In genomic region chr1:43006051-43006514, GRCm38 (mm10) we compare ENCODE assay signal across 10 mouse cellular contexts. TPM values are rescaled to one million over a fixed set of nuclear protein-coding genes. Genes with fewer than 3 reads are reported as not detected.
DNase-seq lines count a peak whose midpoint lies in the region; ATAC-seq lines count a peak whose summit lies in the region.
"Had no signal": no experiment of that assay in that cellular context is flagged by ENCODE, and none has a peak within 500 bp of the region (broad histone marks: within the 10 kb centered on the region; RNA-seq: fewer than 3 reads in every experiment).

No protein-coding gene starts in this region.

- no peak overlapping the region for H3K4me3 ChIP-seq in kidney, embryonic 14.5 days (ENCODE audit: low read length)
- peak overlapping the region; percentile 13; the same call in 1 of the 2 replicates for H3K4me3 ChIP-seq in forebrain, embryonic 11.5 days (ENCODE audit: low read depth, low read length)
- H3K4me3 ChIP-seq in neural tube, embryonic 14.5 days (ENCODE audit: low read depth, low read length) = no peak overlapping the region

- DNase-seq in kidney, postnatal 14 days = no peak
- DNase-seq in forebrain, embryonic 11.5 days (ENCODE audit: low spot score) = peak; percentile 67
- peak; percentile 22 for DNase-seq in layer of hippocampus, adult 9-11 months
- DNase-seq in thymus, postnatal 0 days (ENCODE audit: low spot score) = no peak
- no peak for DNase-seq in spleen, postnatal 4 days (ENCODE audit: low spot score in 2 of 2)
- DNase-seq: cerebellum, adult 9-10 months had no signal

- no peak overlapping the region for H3K27ac ChIP-seq in kidney, embryonic 14.5 days (ENCODE audit: low read depth, low read length)
- peak overlapping the region; percentile 63; the same call in 1 of the 2 replicates for H3K27ac ChIP-seq in forebrain, embryonic 11.5 days (ENCODE audit: low read depth, low read length)
- H3K27ac ChIP-seq in neural tube, embryonic 14.5 days (ENCODE audit: low read depth, low read length) = no peak overlapping the region

- peak; percentile 35; the same call in 1 of the 2 replicates for ATAC-seq in kidney, embryonic 14.5 days (ENCODE audit: low FRiP score, low TSS enrichment)
- peak; percentile 94 for ATAC-seq in forebrain, embryonic 11.5 days (replicated peaks; ENCODE audit: low FRiP score)
- peak; percentile 94 for ATAC-seq in neural tube, embryonic 14.5 days (ENCODE audit: low read depth)
- ATAC-seq in monocyte, adult 5-6 weeks (replicated peaks; ENCODE audit: insufficient number of reproducible peaks, low FRiP score, low TSS enrichment, poor library complexity, severe bottlenecking) = no peak

- no peaks in the 10 kb centered on the region for H3K27me3 ChIP-seq in kidney, embryonic 14.5 days (ENCODE audit: control insufficient read depth, insufficient read depth, low read length)
- H3K27me3 ChIP-seq in forebrain, embryonic 11.5 days (ENCODE audit: control insufficient read depth, insufficient read depth, low read length) = no peaks in the 10 kb centered on the region
- H3K27me3 ChIP-seq in neural tube, embryonic 14.5 days (ENCODE audit: control insufficient read depth, insufficient read depth, low read length) = no peaks in the 10 kb centered on the region

- H3K9me3 ChIP-seq in kidney, embryonic 14.5 days (ENCODE audit: control insufficient read depth, low read length) = no peaks in the 10 kb centered on the region
- H3K9me3 ChIP-seq in forebrain, embryonic 11.5 days (ENCODE audit: control insufficient read depth, low read length) = no peaks in the 10 kb centered on the region
- H3K9me3 ChIP-seq in neural tube, embryonic 14.5 days (ENCODE audit: control insufficient read depth, low read length) = no peaks in the 10 kb centered on the region

- 61% methylated on average over 13 of the region's 13 CpGs for WGBS in kidney, embryonic 14.5 days
- 21% methylated on average over 13 of the region's 13 CpGs for WGBS in forebrain, embryonic 11.5 days
- 42% methylated on average over 13 of the region's 13 CpGs for WGBS in neural tube, embryonic 14.5 days

- no peaks in the 10 kb centered on the region for H3K4me1 ChIP-seq in kidney, embryonic 14.5 days (ENCODE audit: control insufficient read depth, insufficient read depth, low read length)
- H3K4me1 ChIP-seq in forebrain, embryonic 11.5 days (replicated peaks; ENCODE audit: control insufficient read depth, insufficient read depth, low read length) = peaks cover 4% of the 10 kb centered on the region; the same call in 1 of the 2 replicates
- no peaks in the 10 kb centered on the region for H3K4me1 ChIP-seq in neural tube, embryonic 14.5 days (ENCODE audit: control insufficient read depth, insufficient read depth, low read length)

- no peak overlapping the region for H3K9ac ChIP-seq in kidney, embryonic 14.5 days (ENCODE audit: low read depth, low read length)
- no peak overlapping the region for H3K9ac ChIP-seq in forebrain, embryonic 11.5 days (ENCODE audit: low read length)
- no peak overlapping the region for H3K9ac ChIP-seq in neural tube, embryonic 14.5 days (replicated peaks; ENCODE audit: low read depth, low read length)

- H3K36me3 ChIP-seq in kidney, embryonic 14.5 days (ENCODE audit: control insufficient read depth, insufficient read depth, low read length) = no peaks in the 10 kb centered on the region
- no peaks in the 10 kb centered on the region for H3K36me3 ChIP-seq in forebrain, embryonic 11.5 days (ENCODE audit: control insufficient read depth, insufficient read depth, low read length)
- H3K36me3 ChIP-seq in neural tube, embryonic 14.5 days (ENCODE audit: control insufficient read depth, insufficient read depth, low read length) = no peaks in the 10 kb centered on the region

- H3K4me2 ChIP-seq in kidney, embryonic 14.5 days (replicated peaks; ENCODE audit: low read depth, low read length) = no peak overlapping the region
- peak overlapping the region; percentile 42; the same call in 1 of the 2 replicates for H3K4me2 ChIP-seq in forebrain, embryonic 11.5 days (ENCODE audit: low read depth, low read length, severe bottlenecking)
- H3K4me2 ChIP-seq in neural tube, embryonic 14.5 days (ENCODE audit: low read depth, low read length) = no peak overlapping the region

RNA-seq across cellular contexts. Expression of gene Gpr45, which starts 53.4 kb away (rescaled TPM):
- 18.3 and 20.0 TPM in 2 replicates for polyA plus RNA-seq in kidney, embryonic 14.5 days (2014; fragmentation: Nextera tagmentation; extraction: Ambion mirVana)
- 15.0 and 15.2 TPM in 2 replicates for polyA plus RNA-seq in forebrain, embryonic 11.5 days (2014; fragmentation: Nextera tagmentation; extraction: Ambion mirVana)
- 15.1 and 16.6 TPM in 2 replicates for polyA plus RNA-seq in neural tube, embryonic 14.5 days (2014; fragmentation: Nextera tagmentation; extraction: Ambion mirVana)
- total RNA-seq in monocyte, adult 5-6 weeks (2017) = not detected in 3 replicates
- polyA plus RNA-seq in thymus, postnatal 0 days (2015; fragmentation: Nextera tagmentation; extraction: Ambion mirVana) = 2.9 and 3.8 TPM in 2 replicates
- total RNA-seq: neutrophil, adult 5-6 weeks had no signal

Comparison
In these comparisons a context has a peak if more than half of its experiments do, and no peak if none do; other contexts are left out.
1. DNase-seq: peak in forebrain, embryonic 11.5 days (single experiment) and layer of hippocampus, adult 9-11 months (single experiment); none in kidney, postnatal 14 days (single experiment), thymus, postnatal 0 days (single experiment) and spleen, postnatal 4 days (0 of 2).